Mouse (Mus musculus) ovary, adult 18-20 months (tissue): ENCODE data around the gene Nhsl1.

ENCODE experiments used
- DNase-seq: peaks from one replicate; pipeline ENCODE4 v3.0.0; 2022; ENCODE audit warnings: low spot score, mixed read lengths

Gene Nhsl1

DNA sequence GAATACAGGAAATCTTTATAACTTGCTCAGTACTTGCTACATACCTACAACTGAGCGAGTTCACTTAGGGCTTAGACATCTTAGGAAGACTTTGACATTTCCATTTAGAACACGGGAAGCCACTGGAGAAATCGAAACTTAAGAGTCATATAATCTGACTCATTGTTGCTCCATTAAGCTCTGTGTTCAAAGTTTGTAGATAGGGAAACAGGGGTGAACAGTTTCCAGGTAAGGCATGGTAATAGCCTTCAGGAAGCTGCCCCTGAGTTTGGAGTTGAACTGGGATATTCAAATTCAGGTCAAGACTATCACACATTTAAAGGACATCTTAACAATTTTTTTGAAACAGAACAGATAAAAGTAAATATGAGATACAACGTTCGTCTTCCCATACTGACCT is 165.9 kb downstream of the Nhsl1 start:
- DNase-seq: no peak

DNA sequence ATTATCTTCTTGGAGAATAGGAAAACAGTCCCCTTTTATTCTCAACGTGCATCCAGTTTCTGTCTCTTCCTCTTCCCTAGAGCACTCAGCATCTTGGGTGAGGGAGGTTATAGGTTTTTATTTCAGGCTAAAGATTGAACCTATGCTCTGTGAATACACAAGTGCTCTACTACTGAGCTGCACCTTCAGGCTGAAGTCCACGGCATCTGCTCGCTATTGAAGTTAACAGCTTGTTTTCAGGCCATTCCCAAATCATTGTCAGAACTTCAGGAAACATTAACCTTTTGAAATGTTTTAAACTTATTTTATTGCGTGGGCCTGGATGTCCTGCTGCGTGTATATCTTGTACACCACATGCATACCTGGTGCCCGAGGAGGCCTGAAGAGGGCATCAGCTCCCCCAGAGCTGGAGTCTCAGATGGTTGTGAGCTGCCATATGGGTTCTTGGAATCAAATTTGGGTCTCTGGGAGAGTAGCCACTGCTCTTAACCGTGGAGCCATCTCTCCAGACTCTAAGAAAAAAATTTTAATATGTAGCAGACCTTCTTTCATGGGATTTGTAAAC is 169.5 kb downstream of the Nhsl1 start:
- no peak for DNase-seq

- DNase-seq: no peak
Measured at GRCm38 (mm10) chr10:18489936-18490335, 171.2 kb downstream of the Nhsl1 start.

- no peak for DNase-seq
Measured at GRCm38 (mm10) chr10:18491952-18492351, 173.2 kb downstream of the Nhsl1 start.

DNA sequence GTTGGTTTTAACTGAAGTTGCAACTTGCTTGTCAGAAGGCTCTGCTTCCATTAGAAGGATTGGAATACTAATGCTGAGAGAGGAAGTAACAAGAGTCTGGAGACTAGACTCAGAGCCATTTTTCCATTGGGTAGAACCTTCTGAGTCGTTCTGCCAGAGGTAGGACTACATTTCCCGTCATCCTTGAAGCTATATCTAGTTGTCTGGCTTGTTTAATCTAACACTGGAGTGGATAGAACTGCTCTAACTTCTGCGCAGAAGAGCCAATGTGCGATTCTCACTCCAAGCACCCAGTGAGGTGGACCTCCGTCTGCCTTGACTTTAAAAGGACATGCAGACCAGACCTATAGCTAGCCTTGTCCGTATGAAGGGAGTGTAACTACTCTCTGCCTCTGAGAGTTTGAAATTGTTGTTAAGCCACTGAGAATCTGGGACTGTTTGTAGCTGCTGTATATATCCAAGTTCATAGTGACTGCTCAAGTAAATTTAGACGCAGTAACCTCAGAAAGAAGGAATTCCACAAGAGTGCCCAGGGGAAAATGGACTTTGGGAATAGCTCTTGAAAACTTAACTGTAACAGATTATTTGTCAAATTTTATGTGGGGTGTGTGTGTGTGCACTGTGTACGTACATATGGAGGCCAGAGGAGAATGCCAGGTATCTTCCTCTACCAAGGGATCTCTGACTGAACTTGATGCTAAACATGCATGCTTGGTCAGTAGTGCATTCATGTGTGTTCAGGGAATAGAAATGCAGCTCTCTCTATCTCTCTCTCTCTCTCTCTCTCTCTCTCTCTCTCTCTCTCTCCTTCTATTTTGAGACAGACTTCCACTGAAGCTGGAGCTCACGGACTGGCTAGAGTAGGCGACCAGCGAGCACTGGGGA is 174.5 kb downstream of the Nhsl1 start:
- DNase-seq: no peak

DNA sequence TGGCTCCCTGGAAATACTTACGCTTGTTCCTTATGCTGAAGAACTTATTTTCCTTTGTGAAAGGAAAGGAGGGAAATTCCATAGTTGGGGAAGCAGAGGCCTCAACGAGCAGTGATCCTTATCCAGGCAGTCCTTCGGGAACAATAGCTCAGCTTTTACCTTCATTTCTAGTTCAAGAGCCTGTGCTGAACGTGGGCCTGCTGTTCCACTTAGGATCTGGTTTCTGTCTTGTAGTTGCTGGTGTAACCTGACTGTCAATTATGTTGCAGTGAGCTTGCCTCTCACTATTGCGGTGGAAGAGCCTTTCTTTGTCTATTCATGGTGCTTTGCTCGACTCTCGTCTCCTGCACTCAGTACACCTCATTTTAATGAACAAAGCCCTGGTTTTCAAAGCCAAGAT is 175.5 kb downstream of the Nhsl1 start:
- DNase-seq: no peak

DNA sequence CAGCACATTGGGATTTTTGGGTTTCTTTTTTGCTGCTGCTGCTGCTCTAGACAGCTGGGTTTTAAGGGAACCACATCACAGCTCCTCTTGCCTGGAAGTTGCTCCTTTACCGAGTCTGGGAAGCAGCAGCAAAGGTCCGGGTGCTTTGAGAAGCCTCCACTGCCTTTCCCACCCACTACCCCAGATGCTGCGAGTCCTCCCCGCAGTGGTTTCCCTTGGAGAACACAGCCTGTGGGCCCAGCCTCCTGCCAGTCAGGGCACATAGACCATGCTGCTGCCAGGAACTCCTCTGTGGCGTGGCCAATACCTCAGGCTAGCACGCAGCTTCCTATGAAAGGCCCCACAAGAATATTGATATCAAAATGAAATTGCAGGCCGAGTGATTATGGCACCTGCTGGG is 178.3 kb downstream of the Nhsl1 start:
- no peak for DNase-seq

GRCm38 (mm10) chr10:18501997-18502396 is 183.2 kb downstream of the Nhsl1 start:
- DNase-seq: no peak

DNA sequence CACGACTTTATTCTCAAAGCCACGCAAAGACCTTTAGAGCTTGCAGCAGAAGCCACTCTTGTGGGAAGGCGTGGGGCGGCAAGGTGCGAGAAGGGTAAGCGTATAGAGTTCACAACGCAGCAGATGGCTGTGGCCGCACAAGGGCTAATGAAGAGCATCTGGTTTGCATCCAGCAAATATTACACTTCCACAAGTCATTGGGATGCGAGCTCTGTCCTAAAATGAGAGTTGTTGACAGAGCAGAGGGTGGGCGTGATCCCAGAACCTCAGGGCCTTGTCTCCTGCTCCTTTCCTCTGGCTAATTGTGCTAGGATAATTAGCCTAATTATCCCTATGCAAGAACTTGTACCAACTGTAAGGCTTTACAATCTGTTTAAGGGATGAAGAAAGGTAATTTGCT is 186.9 kb downstream of the Nhsl1 start:
- no peak for DNase-seq

DNA sequence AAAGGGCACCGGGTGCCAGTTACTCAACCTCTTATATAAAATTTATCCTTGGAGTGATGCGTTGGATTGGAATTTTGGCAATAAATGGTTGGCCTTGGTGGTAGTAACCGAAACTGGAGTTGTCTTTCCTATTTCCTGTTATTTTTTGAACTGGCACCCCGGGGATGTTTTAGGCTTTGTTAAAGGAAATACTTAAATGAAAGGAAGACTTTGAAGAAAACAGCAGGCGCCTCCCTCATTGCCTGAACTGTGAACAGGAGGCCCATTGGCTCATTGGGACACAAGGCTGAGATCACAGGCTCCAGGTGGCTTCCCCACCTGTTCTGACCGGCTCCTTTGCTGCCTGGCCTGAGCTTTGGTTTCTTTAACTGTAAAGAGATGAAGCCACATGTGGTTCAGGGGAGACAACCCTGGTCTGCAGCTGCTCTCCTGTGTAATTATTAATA is 187.7 kb downstream of the Nhsl1 start:
- no peak for DNase-seq

DNA sequence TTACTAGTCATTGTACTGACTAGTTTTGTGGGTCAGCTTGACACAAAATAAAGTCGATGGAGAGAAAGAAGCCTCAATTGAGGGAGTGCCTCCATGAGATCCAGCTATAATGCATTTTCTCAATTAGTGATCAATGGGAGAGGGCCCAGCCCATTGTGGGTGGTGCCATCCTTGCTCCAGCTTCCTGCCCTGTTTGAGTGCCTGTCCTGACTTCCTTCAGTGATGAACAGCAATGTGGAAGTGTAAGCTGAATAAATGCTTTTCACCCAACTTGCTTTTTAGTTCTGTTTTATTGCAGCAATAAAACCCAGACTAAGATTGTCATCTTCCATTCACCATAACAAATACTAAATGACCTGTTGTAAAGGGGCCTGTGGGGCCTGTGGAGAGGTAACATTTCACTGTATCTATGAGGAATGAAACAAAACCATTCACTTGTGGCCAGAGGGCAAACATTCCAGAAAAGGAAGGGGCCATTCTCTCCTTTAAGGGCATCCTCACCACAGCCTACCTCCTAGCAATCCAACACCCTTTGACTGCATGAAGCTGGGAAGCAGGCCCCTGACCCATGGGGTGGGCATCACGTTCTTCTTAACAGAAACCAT is 189.2 kb downstream of the Nhsl1 start:
- DNase-seq: no peak

- no peak for DNase-seq
Measured at GRCm38 (mm10) chr10:18508586-18508985, 189.8 kb downstream of the Nhsl1 start.

DNA sequence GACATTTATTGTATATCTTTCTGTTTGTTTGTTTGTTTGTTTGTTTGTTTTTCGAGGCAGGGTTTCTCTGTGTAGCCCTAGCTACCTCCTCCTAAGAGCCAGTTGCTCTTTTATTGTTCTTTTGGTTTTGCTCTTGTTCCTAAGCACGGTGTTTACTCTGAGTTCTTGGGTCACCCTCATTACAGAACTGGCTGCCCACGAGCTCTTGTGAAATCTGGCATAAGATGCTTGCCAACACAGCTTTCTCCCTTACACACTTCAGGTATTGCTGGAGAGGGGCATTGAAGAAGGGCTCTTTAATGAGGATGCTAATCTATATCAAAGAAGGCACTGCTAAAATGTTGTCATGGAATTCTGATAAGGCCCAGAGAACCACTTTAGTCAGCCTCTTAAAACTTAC is 191.9 kb downstream of the Nhsl1 start:
- DNase-seq: no peak

- no peak for DNase-seq
Measured at GRCm38 (mm10) chr10:18511496-18511895, 192.7 kb downstream of the Nhsl1 start.

DNA sequence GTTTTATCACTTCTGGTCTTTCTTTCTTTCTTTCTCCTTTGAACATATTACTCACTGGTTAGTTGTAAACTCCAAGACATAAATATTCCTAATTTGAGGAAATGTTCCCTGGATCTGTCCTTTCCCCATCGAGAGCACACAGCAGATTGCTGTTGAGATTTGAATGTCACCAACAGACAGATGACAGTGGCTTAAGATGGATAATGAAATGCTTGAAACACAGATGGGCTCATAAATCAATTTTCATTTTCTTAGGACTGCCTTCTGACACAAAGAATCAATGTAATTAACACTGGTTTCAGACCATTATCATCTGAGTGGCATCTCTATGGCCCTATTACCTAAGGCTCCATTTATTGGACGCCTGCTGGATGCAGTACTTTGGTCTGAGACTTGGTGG is 203.8 kb downstream of the Nhsl1 start:
- no peak for DNase-seq

- no peak for DNase-seq
Measured at GRCm38 (mm10) chr10:18525311-18525710, 206.5 kb downstream of the Nhsl1 start.

- no peak for DNase-seq
Measured at GRCm38 (mm10) chr10:18525726-18526125, 206.9 kb downstream of the Nhsl1 start.

DNA sequence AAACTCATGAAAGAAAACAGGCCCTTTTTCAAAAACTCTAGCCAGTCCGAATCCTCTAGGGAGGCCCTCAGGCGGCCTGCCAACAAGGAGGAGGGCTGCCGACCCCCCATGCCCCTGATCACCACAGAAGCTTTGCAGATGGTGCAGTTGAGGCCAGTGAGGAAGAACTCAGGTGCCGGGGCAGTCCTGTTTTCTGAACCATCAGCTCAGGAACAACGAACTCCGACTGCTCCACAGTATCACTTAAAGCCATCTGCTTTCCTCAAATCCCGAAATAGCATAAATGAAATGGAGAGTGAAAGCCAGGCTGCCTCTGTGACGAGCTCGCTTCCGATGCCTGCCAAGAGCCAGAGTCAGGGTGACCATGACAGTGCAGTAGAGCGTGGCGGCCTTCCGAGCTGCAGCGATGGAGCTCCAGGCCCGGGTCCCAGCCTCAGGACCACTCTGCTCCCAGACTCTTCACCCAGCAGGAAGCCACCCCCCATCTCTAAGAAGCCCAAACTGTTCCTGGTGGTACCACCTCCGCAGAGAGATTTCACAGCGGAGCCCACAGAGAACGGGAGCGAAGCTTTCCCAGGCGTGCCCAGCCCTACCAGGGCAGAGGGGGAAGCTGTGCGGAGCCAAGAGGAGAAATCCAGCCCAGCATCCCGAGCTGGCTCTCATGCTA is 207.5 kb downstream of the Nhsl1 start:
- DNase-seq: no peak

DNA sequence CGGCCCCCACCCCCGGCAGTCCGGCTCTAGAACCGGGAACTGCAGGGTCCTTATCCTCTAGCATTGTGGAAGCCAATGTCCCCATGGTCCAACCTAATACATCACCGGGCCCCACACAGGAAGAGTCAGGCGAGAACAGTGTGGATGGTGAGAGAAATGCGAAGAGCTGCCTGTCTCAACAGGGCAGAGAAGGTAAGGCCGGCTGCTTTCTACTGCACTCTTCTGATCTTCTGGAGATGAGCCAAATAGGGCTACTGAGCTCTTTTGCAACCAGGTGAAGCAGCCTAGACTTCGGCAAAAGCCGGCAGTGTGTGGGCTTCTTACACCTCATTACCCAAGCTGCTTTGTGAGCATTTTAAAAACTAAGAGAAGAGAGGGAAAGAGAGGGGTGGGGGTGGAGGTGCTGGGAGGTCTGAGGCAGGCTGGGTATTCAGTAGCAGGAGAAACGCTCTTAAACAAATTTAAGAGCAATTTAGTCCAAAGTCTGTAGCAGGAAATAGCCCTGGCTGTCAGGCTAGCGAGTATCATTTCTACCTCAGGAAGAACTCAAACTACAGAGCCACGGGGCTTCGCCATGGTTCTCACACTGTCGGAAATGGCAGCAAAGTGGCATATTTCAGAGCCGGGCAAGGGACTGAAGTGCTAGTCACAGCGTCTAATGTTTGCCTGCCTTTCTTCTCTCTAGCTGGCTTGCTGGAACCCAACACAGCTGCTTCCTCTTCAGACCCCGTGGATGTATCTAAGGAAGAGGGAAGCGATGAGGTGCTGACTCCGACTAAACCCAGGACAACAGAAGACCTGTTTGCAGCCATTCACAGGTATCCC is 208.3 kb downstream of the Nhsl1 start:
- no peak for DNase-seq

- DNase-seq: no peak
Measured at GRCm38 (mm10) chr10:18527766-18528165, 209.0 kb downstream of the Nhsl1 start.

DNA sequence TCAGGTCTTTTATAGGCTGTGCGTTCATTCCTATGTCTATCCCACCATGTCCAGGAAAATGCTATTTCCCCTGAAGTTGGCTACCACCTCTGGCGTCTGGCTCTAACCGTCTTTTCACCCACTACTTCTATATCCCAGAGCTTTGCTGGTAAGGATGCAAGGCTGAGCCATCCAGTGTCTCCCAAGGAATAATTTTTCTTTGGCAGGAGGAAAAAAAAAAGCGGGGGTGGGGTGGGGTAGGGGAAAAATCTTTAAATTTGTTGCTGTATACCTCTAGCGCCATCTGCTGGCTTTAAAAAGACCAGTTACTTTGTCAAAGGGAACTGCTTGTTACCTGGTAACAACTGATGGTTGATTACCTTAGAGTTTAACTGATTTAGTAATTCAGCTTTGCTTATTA is 209.7 kb downstream of the Nhsl1 start:
- DNase-seq: no peak

DNA sequence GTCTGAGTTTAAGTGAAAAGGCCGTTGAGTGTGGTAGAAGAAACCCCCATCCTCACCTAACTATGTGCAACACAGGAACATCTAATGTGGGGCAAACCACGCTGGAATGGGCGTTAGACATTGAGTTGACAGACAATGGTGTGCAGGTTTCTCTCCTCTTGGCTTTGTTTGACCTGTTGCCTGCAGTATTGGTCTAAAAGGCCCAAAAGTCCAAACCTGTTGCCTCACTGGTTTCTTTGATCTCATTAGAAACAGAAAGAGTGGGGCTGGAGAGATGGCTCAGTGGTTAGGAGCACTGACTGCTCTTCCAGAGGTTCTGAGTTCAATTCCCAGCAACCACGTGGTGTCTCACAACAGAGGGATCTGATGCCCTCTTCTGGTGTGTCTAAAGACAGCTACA is 210.4 kb downstream of the Nhsl1 start:
- no peak for DNase-seq
